Mouse (Mus musculus) heart, embryonic 10.5 days (tissue): ENCODE measurements around the gene Ttll12. TPM values are rescaled to one million over a fixed set of nuclear protein-coding genes. Genes with fewer than 3 reads are reported as not detected.

ENCODE experiments used
- DNase-seq: peaks from one replicate; pipeline ENCODE4 v3.0.0-alpha.2; 2017; ENCODE audit warnings: low spot score
- H3K27ac ChIP-seq: fragments of 300-500 bp; sonication (generic); 2 replicates; pipeline ENCODE4 v1.5.1; 2016; ENCODE audit warnings: mild to moderate bottlenecking
- H3K27me3 ChIP-seq: fragments of 300-500 bp; sonication (generic); 2 replicates; pipeline ENCODE4 v1.6.1; 2016; ENCODE audit warnings: mild to moderate bottlenecking; ENCODE audit not compliant: poor library complexity, insufficient read depth, severe bottlenecking
- H3K36me3 ChIP-seq: fragments of 300-500 bp; sonication (generic); 2 replicates; pipeline ENCODE4 v1.6.1; 2016; ENCODE audit warnings: mild to moderate bottlenecking, moderate library complexity
- H3K4me1 ChIP-seq: fragments of 300-500 bp; sonication (generic); 2 replicates; pipeline ENCODE4 v1.6.1; 2016; ENCODE audit warnings: mild to moderate bottlenecking
- H3K4me3 ChIP-seq: fragments of 300-500 bp; sonication (generic); 2 replicates; pipeline ENCODE4 v1.5.1; 2016; ENCODE audit warnings: mild to moderate bottlenecking, moderate library complexity
- H3K9me3 ChIP-seq: fragments of 300-500 bp; sonication (generic); 2 replicates; pipeline ENCODE4 v1.6.1; 2016; ENCODE audit warnings: mild to moderate bottlenecking, moderate library complexity
- WGBS: fragments of 180-500 bp; shearing (Covaris S2); methylation state at CpG from one replicate; pipeline ENCODE4 v1.1.7; 2016; 5-methylcytosine and 5-hydroxymethylcytosine counted together
- polyA plus RNA-seq: library from polyadenylated mRNA; unstranded; fragments of >200 nt; fragmentation: Nextera tagmentation; extraction: Ambion mirVana; gene quantifications from 2 replicates; pipeline ENCODE4 v1.2.1, GENCODE M21; 2016

Ttll12 gene
- polyA plus RNA-seq, 1 experiment from 2014 or later, result 44.0 TPM

- Histone ChIP-seq H3K9me3 (no peaks in the 10 kb centered on the region), H3K27ac (no peak overlapping the region), H3K4me3 (no peak overlapping the region), H3K4me1 (peaks cover 18% of the 10 kb centered on the region; the same call in 1 of the 2 replicates), H3K36me3 (peaks cover 4% of the 10 kb centered on the region), H3K27me3 (peaks cover 13% of the 10 kb centered on the region; the same call in 1 of the 2 replicates)
- 48% methylated on average over 15 of the region's 15 CpGs for WGBS
- no peak for DNase-seq
These were observed 12.3 kb upstream of the Ttll12 start for GRCm38 (mm10) chr15:83607115-83607802.

GRCm38 (mm10) chr15:83606700-83607099 lies 11.7 kb upstream of the Ttll12 start:
- no peak for DNase-seq
- Histone ChIP-seq H3K36me3 (peaks cover 2% of the 10 kb centered on the region), H3K9me3 (no peaks in the 10 kb centered on the region), H3K4me1 (peaks cover 18% of the 10 kb centered on the region; the same call in 1 of the 2 replicates), H3K4me3 (no peak overlapping the region), H3K27me3 (peaks cover 13% of the 10 kb centered on the region; the same call in 1 of the 2 replicates), H3K27ac (no peak overlapping the region)
- 80% methylated on average over 8 of the region's 8 CpGs for WGBS

- no peak for DNase-seq
- H3K36me3 ChIP-seq, result peaks cover 2% of the 10 kb centered on the region
- WGBS, result 73% methylated on average over 11 of the region's 11 CpGs
These were observed 11.3 kb upstream of the Ttll12 start for GRCm38 (mm10) chr15:83606216-83606615.

GRCm38 (mm10) chr15:83603426-83603825 lies 8.5 kb upstream of the Ttll12 start:
- 87% methylated on average over 7 of the region's 7 CpGs for WGBS
- Histone ChIP-seq H3K36me3 (peaks cover 2% of the 10 kb centered on the region), H3K27me3 (0 out of 2 replicates have a peak, but pooled peaks cover 6% of the 10 kb centered on the region), H3K9me3 (no peaks in the 10 kb centered on the region), H3K4me3 (no peak overlapping the region), H3K4me1 (peaks cover 18% of the 10 kb centered on the region; the same call in 1 of the 2 replicates), H3K27ac (no peak overlapping the region)
- no peak for DNase-seq

More at GRCm38 (mm10) chr15:83606216-83606615, 11.3 kb upstream of the Ttll12 start:
- H3K4me1 ChIP-seq, result peaks cover 18% of the 10 kb centered on the region; the same call in 1 of the 2 replicates
- no peak overlapping the region for H3K4me3 ChIP-seq
- no peaks in the 10 kb centered on the region for H3K9me3 ChIP-seq
- peaks cover 13% of the 10 kb centered on the region; the same call in 1 of the 2 replicates for H3K27me3 ChIP-seq
- no peak overlapping the region for H3K27ac ChIP-seq

GRCm38 (mm10) chr15:83603046-83603396 lies 8.1 kb upstream of the Ttll12 start:
- 89% methylated on average over 1 of the region's 1 CpGs for WGBS
- DNase-seq, result no peak
- Histone ChIP-seq H3K4me1 (peaks cover 18% of the 10 kb centered on the region; the same call in 1 of the 2 replicates), H3K36me3 (peaks cover 2% of the 10 kb centered on the region), H3K4me3 (no peak overlapping the region), H3K27ac (no peak overlapping the region), H3K9me3 (no peaks in the 10 kb centered on the region), H3K27me3 (0 out of 2 replicates have a peak, but pooled peaks cover 2% of the 10 kb centered on the region)

GRCm38 (mm10) chr15:83602372-83603045 lies 7.6 kb upstream of the Ttll12 start:
- no peaks in the 10 kb centered on the region for H3K27me3 ChIP-seq
- no peak overlapping the region for H3K27ac ChIP-seq
- H3K4me3 ChIP-seq, result no peak overlapping the region
- no peak for DNase-seq
- H3K9me3 ChIP-seq, result no peaks in the 10 kb centered on the region
- 86% methylated on average over 11 of the region's 13 CpGs for WGBS
- H3K4me1 ChIP-seq, result peaks cover 18% of the 10 kb centered on the region; the same call in 1 of the 2 replicates
- H3K36me3 ChIP-seq, result peaks cover 2% of the 10 kb centered on the region

GRCm38 (mm10) chr15:83601185-83601584 lies 6.2 kb upstream of the Ttll12 start:
- H3K9me3 ChIP-seq, result no peaks in the 10 kb centered on the region
- no peak for DNase-seq
- H3K4me3 ChIP-seq, result no peak overlapping the region
- no peak overlapping the region for H3K27ac ChIP-seq
- no peaks in the 10 kb centered on the region; the same call in 1 of the 2 replicates for H3K36me3 ChIP-seq
- 71% methylated on average over 4 of the region's 4 CpGs for WGBS
- H3K27me3 ChIP-seq, result no peaks in the 10 kb centered on the region
- peaks cover 14% of the 10 kb centered on the region; the same call in 1 of the 2 replicates for H3K4me1 ChIP-seq

- H3K36me3 ChIP-seq, result peaks cover 3% of the 10 kb centered on the region; the same call in 1 of the 2 replicates
- peaks cover 31% of the 10 kb centered on the region for H3K4me1 ChIP-seq
- no peak overlapping the region for H3K4me3 ChIP-seq
- no peaks in the 10 kb centered on the region for H3K27me3 ChIP-seq
- DNase-seq, result no peak
- no peaks in the 10 kb centered on the region for H3K9me3 ChIP-seq
- no peak overlapping the region for H3K27ac ChIP-seq
- WGBS, result 85% methylated on average over 4 of the region's 4 CpGs
These were observed 1.9 kb upstream of the Ttll12 start for GRCm38 (mm10) chr15:83596833-83597232.

GRCm38 (mm10) chr15:83595364-83595711 lies 381 bp upstream of the Ttll12 start:
- Histone ChIP-seq H3K4me1 (peaks cover 46% of the 10 kb centered on the region), H3K4me3 (peak overlapping the region; percentile 92), H3K27me3 (no peaks in the 10 kb centered on the region), H3K9me3 (no peaks in the 10 kb centered on the region), H3K36me3 (peaks cover 10% of the 10 kb centered on the region; the same call in 1 of the 2 replicates), H3K27ac (peak overlapping the region; percentile 92)
- WGBS, result 37% methylated on average over 7 of the region's 7 CpGs
- DNase-seq, result no peak

- peaks cover 15% of the 10 kb centered on the region; the same call in 1 of the 2 replicates for H3K36me3 ChIP-seq
- no peaks in the 10 kb centered on the region for H3K9me3 ChIP-seq
- H3K27me3 ChIP-seq, result no peaks in the 10 kb centered on the region
- peaks cover 50% of the 10 kb centered on the region for H3K4me1 ChIP-seq
- DNase-seq, result no peak
- 11% methylated on average over 19 of the region's 19 CpGs for WGBS
- H3K27ac ChIP-seq, result peak overlapping the region; percentile 92
- H3K4me3 ChIP-seq, result peak overlapping the region; percentile 92
These were observed 1.1 kb downstream of the Ttll12 start for GRCm38 (mm10) chr15:83593702-83594512.

GRCm38 (mm10) chr15:83593189-83593585 lies 1.8 kb downstream of the Ttll12 start:
- no peak for DNase-seq
- peak overlapping the region; percentile 81 for H3K27ac ChIP-seq
- H3K4me1 ChIP-seq, result peaks cover 50% of the 10 kb centered on the region
- H3K4me3 ChIP-seq, result peak overlapping the region; percentile 92
- H3K27me3 ChIP-seq, result no peaks in the 10 kb centered on the region
- no peaks in the 10 kb centered on the region for H3K9me3 ChIP-seq
- H3K36me3 ChIP-seq, result peaks cover 21% of the 10 kb centered on the region

GRCm38 (mm10) chr15:83592260-83593188 lies 2.4 kb downstream of the Ttll12 start:
- Histone ChIP-seq H3K36me3 (peaks cover 26% of the 10 kb centered on the region), H3K27ac (peak overlapping the region; percentile 81), H3K27me3 (no peaks in the 10 kb centered on the region), H3K9me3 (no peaks in the 10 kb centered on the region), H3K4me3 (peak overlapping the region; percentile 92), H3K4me1 (peaks cover 50% of the 10 kb centered on the region)
- 49% methylated on average over 8 of the region's 8 CpGs for WGBS
- no peak for DNase-seq
